Mouse (Mus musculus) myocyte (in vitro differentiated cells): ENCODE results near the gene Lamc1.

ENCODE experiments used
- CEBPB ChIP-seq: IDR thresholded peaks from 2 replicates; pipeline ENCODE4 v1.6.1; 2011; ENCODE audit warnings: mild to moderate bottlenecking, moderate library complexity; ENCODE audit not compliant: poor library complexity, insufficient read depth, severe bottlenecking
- MAX ChIP-seq: IDR thresholded peaks from one replicate; pipeline ENCODE4 v1.6.1; 2011; ENCODE audit warnings: low read depth, mild to moderate bottlenecking, control low read depth
- MYOG ChIP-seq, 3 experiments: IDR thresholded peaks; one replicate each; pipeline ENCODE4 v1.6.1; 2011; ENCODE audit warnings: control low read depth in 2 of 3, low read depth in 2 of 3, mild to moderate bottlenecking in 2 of 3; ENCODE audit not compliant: insufficient read length in 2 of 3, control insufficient read depth in 1 of 3, insufficient read depth in 1 of 3
- POLR2A ChIP-seq: IDR thresholded peaks from one replicate; pipeline ENCODE4 v1.6.1; 2011; ENCODE audit warnings: low read depth, mild to moderate bottlenecking, control low read depth, moderate library complexity; ENCODE audit not compliant: insufficient read length
- POLR2AphosphoS2 ChIP-seq: IDR thresholded peaks from one replicate; pipeline ENCODE4 v1.6.1; 2011; ENCODE audit warnings: low read depth, control low read depth; ENCODE audit not compliant: insufficient read length
- REST ChIP-seq: IDR thresholded peaks from one replicate; pipeline ENCODE4 v1.6.1; 2011; ENCODE audit warnings: mild to moderate bottlenecking, control low read depth, moderate library complexity; ENCODE audit not compliant: insufficient read depth, insufficient read length
- TCF12 ChIP-seq: IDR thresholded peaks from one replicate; pipeline ENCODE4 v1.6.1; 2011; ENCODE audit warnings: mild to moderate bottlenecking, control low read depth; ENCODE audit not compliant: poor library complexity, insufficient read depth, severe bottlenecking
- TCF3 ChIP-seq: IDR thresholded peaks from one replicate; pipeline ENCODE4 v1.6.1; 2011; ENCODE audit warnings: low read depth, control low read depth; ENCODE audit not compliant: insufficient read length

DNA sequence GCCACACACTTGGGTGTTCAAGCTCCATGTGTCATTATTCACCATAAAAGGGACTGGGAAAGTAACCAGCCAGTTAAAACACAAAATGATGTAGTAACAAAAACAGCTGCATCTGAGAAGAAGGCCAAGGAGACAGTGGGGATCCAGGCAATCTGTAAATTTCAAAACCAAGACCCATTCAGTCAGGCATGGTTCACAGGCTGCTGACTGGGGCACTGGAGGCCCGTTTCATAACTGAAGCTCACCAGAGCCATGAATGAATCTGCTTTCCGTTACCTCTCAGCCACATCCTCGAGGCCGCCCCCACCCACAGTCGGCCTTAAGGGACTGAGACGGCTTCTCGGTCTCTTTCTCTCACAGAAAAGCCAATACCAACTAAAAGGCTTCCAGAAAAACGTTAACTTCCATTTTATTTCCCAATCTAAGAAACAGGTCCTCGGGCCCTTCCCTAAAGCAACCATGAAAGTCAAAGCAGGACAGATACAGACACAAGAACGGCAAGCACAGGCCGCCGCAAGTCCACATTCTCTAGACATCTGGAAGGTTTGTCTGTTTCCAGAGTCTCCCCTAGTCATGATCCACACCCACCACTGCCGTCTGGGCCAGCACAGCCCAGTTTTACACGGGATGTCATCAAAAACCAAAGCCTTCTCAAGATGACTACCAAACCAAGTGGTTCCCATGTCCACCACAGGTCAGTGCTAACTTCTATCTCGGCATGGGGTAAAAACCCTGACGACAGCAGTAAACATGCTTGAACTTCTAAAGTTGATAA is 14.9 kb downstream of the Lamc1 start:
- TF ChIP-seq MYOG (IDR thresholded peaks at IDR 0.05; ENCODE audit: control insufficient read depth in 1 of 3, insufficient read depth in 1 of 3, insufficient read length in 2 of 3, low read depth in 2 of 3), result no peak
- no peak for TF ChIP-seq POLR2A
- TF ChIP-seq CEBPB, result no peak
- no peak for TF ChIP-seq POLR2AphosphoS2
- no peak for TF ChIP-seq REST
- TF ChIP-seq MAX, result no peak
- no peak for TF ChIP-seq TCF3
- no peak for TF ChIP-seq TCF12
